Mouse (Mus musculus): ENCODE results near the gene Ntm. TPM values are rescaled to one million over a fixed set of nuclear protein-coding genes. Genes with fewer than 3 reads are reported as not detected.
A peak's percentile ranks its signal among the peaks of the same experiment; 100 is the strongest.

Gene Ntm
- polyA plus RNA-seq, 1 experiment from 2014 or later = 39.7 TPM

DNA sequence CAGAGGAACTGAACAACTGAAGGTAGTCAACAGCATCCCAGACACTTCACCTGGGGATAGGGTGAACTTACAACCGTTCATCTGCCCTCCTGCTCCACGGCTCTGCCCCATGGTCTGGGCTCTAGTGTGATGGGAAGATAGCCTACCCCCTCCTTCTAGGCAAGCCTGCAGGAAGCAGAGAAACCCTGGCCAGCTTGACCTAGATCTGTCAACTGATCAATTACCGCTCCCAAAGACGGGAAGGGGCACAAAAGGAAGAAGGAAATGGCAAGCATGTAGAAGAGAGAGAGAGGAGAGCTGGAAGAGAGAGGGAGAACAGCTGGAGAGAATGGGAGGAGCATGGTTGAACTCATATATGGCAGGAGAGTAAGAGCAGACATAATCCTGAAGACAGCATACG lies 6.0 kb downstream of the Ntm start:
- Histone ChIP-seq H3K36me3 (ENCODE audit: control insufficient read depth, insufficient read depth, low read length) (no peaks in the 10 kb centered on the region), H3K4me1 (ENCODE audit: control insufficient read depth, insufficient read depth, low read length) (peaks cover 3% of the 10 kb centered on the region), H3K27me3 (ENCODE audit: control insufficient read depth, insufficient read depth, low read length) (peaks cover 10% of the 10 kb centered on the region), H3K9me3 (replicated peaks; ENCODE audit: control insufficient read depth, low read length) (no peaks in the 10 kb centered on the region), H3K4me2 (no peak overlapping the region), H3K9ac (ENCODE audit: low read depth, low read length) (no peak overlapping the region), H3K27ac (ENCODE audit: low read depth, low read length) (no peak overlapping the region), H3K4me3 (ENCODE audit: low read depth, low read length) (no peak overlapping the region)
- 50% methylated on average over 5 of the region's 5 CpGs for WGBS (ENCODE audit: insufficient replicate concordance)
- no peak for ATAC-seq (replicated peaks; ENCODE audit: insufficient number of reproducible peaks, low FRiP score, low TSS enrichment)

DNA sequence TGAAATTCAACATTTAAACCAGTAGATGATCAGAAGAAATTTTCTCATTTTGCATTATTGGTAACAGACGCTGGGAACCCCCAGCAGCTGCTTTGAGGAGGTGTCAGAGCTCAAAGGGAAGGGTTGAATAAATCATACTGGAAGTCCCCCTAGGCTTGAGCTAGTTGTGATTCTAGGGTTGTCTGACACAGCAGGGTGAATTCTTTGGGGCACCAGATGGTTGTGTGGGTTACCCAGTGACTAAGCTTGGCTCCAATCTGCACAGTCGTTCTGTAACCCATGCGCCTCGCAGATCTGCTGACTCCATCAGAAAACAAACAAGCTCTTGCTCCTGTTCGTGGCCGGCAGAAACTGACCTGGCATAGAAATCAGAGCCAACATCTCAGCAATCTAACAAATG lies 8.9 kb downstream of the Ntm start:
- Histone ChIP-seq H3K9me3 (replicated peaks; ENCODE audit: control insufficient read depth, low read length) (no peaks in the 10 kb centered on the region), H3K36me3 (ENCODE audit: control insufficient read depth, insufficient read depth, low read length) (no peaks in the 10 kb centered on the region), H3K4me2 (no peak overlapping the region), H3K27me3 (ENCODE audit: control insufficient read depth, insufficient read depth, low read length) (no peaks in the 10 kb centered on the region), H3K9ac (ENCODE audit: low read depth, low read length) (no peak overlapping the region), H3K27ac (ENCODE audit: low read depth, low read length) (no peak overlapping the region), H3K4me3 (ENCODE audit: low read depth, low read length) (no peak overlapping the region), H3K4me1 (ENCODE audit: control insufficient read depth, insufficient read depth, low read length) (no peaks in the 10 kb centered on the region)
- WGBS (ENCODE audit: insufficient replicate concordance) = 66% methylated on average over 6 of the region's 6 CpGs
- no peak for ATAC-seq (replicated peaks; ENCODE audit: insufficient number of reproducible peaks, low FRiP score, low TSS enrichment)

DNA sequence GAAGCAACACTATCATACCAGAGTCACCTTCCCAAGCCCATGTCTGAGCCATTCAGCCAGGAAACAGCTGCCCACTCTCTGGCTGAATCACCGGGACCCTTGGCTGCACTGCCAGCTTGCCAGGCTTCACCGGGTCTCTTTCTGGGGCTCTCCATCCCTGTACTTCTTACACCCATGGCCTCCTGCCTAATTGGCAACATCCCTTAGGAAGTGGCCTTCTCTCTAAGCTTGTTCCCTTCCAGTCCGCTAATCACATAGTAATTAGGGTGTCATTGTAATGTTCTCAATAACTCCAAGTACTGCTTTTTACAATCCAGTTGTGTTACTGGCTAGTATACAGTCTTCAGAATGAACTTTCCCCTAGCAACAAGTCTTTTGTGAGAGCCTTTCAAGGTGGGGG lies 13.9 kb downstream of the Ntm start:
- Histone ChIP-seq H3K4me2 (no peak overlapping the region), H3K9ac (ENCODE audit: low read depth, low read length) (no peak overlapping the region), H3K4me3 (ENCODE audit: low read depth, low read length) (no peak overlapping the region), H3K27me3 (ENCODE audit: control insufficient read depth, insufficient read depth, low read length) (no peaks in the 10 kb centered on the region), H3K27ac (ENCODE audit: low read depth, low read length) (no peak overlapping the region), H3K9me3 (replicated peaks; ENCODE audit: control insufficient read depth, low read length) (no peaks in the 10 kb centered on the region), H3K36me3 (ENCODE audit: control insufficient read depth, insufficient read depth, low read length) (no peaks in the 10 kb centered on the region), H3K4me1 (ENCODE audit: control insufficient read depth, insufficient read depth, low read length) (no peaks in the 10 kb centered on the region)
- 80% methylated on average over 3 of the region's 3 CpGs for WGBS (ENCODE audit: insufficient replicate concordance)
- no peak for ATAC-seq (replicated peaks; ENCODE audit: insufficient number of reproducible peaks, low FRiP score, low TSS enrichment)

DNA sequence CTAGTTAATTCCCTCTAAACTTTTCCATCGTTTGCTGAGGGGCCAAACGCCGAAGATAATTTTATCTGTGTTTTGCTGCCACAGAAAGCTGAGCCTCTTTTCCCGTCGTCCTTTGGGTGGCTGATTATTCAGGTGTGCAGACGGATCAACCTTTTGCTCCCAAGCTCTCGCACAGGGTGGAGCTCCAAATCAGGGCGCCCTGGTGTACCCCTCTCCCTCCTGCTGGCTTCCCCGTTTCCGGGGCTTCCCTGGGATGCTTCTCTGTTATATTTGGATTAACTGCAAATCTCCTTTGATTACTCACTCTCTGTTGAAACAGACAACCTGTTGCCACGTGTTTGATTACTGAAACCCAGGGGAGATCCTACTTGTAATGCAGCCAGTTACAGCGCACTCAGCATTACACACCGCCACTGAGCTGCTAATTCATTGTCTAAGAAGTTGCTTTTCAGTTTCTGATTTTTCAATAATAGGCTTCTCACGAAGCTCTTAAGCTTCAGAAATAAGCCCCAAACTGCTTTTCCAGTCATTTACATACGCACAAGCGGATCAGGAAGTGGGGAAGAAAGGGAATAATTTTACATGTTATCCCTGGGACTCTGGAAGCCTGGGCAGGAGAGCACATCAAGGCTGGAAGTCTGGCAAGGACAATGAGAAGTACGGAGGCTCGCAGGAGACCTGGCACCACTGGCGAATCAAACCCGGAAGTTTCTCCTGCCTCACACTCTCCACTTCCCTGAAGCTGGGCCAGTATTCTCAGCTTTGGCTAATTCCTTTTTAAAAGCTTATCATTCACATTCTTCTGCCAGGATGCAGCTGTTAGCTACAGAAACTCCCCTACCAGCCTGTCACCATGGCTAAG lies 19.5 kb downstream of the Ntm start:
- ATAC-seq (replicated peaks; ENCODE audit: insufficient number of reproducible peaks, low FRiP score, low TSS enrichment) = no peak
- H3K9ac ChIP-seq (ENCODE audit: low read depth, low read length) = peak overlapping the region; percentile 29

DNA sequence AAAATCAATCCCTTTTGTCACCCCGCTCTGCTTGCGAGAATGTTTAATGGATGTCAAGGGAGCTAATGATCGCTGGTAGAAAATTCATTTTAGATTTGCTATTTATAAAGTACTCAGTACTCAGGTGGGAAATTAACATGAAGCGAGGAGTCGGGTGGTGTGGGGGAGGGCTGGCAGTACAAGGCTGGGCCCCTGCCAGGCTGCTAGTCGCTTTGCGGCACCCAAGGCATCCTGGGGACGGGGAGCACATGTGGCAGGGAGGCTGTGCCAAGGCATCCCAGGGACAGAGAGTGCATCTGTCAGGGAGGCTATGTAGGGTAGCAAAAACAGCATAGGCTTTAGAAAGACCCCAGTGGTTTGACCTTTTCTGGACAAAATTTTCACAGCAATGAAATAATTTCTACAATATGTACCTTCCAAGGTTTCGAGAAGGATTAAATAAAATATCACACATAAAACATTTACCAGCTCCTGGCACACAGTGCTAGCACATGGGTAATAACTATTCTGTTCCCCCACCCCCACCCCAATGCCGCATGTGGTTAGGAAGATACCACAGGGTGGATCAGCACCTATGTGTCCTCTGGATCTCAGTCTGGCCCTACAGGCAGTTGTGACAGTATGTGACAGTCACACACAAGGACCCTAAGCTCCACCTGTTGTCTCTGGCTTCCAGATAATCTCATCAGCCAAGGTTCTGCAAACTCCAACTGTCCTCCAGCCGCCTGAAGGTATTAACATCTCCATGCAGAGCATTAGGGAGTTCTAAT lies 20.6 kb downstream of the Ntm start:
- no peaks in the 10 kb centered on the region for H3K9me3 ChIP-seq (replicated peaks; ENCODE audit: control insufficient read depth, low read length)
- no peak overlapping the region for H3K4me3 ChIP-seq (ENCODE audit: low read depth, low read length)
- no peak for ATAC-seq (replicated peaks; ENCODE audit: insufficient number of reproducible peaks, low FRiP score, low TSS enrichment)
- 48% methylated on average over 11 of the region's 11 CpGs for WGBS (ENCODE audit: insufficient replicate concordance)
- no peak overlapping the region for H3K27ac ChIP-seq (ENCODE audit: low read depth, low read length)
- no peaks in the 10 kb centered on the region for H3K4me1 ChIP-seq (ENCODE audit: control insufficient read depth, insufficient read depth, low read length)
- no peaks in the 10 kb centered on the region for H3K36me3 ChIP-seq (ENCODE audit: control insufficient read depth, insufficient read depth, low read length)
- 0 out of 2 replicates have a peak, but pooled peaks cover 2% of the 10 kb centered on the region for H3K27me3 ChIP-seq (ENCODE audit: control insufficient read depth, insufficient read depth, low read length)
- H3K9ac ChIP-seq (ENCODE audit: low read depth, low read length) = no peak overlapping the region
- H3K4me2 ChIP-seq = no peak overlapping the region

More for the DNA sequence above, 19.5 kb downstream of the Ntm start:
- Histone ChIP-seq H3K27me3 (ENCODE audit: control insufficient read depth, insufficient read depth, low read length) (0 out of 2 replicates have a peak, but pooled peaks cover 2% of the 10 kb centered on the region), H3K27ac (ENCODE audit: low read depth, low read length) (no peak overlapping the region), H3K4me3 (ENCODE audit: low read depth, low read length) (peak overlapping the region; percentile 14), H3K4me2 (peak overlapping the region; percentile 55), H3K36me3 (ENCODE audit: control insufficient read depth, insufficient read depth, low read length) (no peaks in the 10 kb centered on the region), H3K4me1 (ENCODE audit: control insufficient read depth, insufficient read depth, low read length) (no peaks in the 10 kb centered on the region), H3K9me3 (replicated peaks; ENCODE audit: control insufficient read depth, low read length) (no peaks in the 10 kb centered on the region)
- 14% methylated on average over 20 of the region's 20 CpGs for WGBS (ENCODE audit: insufficient replicate concordance)

DNA sequence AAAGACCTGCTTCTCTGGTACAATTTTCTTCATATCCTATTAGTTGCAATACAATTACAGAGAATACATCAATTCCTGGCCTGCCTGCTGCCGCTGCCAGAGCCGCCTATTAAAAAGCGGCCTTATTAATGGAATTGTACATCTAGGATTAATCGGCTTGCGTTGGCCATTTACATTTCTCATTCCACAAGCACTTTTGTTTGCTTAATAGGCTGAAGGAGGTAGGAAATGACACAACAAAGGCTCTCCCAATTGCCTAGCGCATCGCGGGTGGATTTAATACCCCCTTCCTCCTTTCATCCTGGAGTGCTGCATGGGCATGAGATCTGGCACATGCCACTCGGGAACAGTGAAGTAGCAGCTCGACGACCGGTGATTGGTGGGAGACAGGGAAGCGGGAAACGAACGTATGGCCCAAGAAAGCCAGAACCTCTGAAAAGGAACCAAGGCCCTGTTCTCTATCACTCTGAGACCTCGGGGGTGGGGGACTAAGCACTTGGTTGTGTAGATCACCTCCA lies 23.4 kb downstream of the Ntm start:
- no peak overlapping the region for H3K9ac ChIP-seq (ENCODE audit: low read depth, low read length)
- H3K36me3 ChIP-seq (ENCODE audit: control insufficient read depth, insufficient read depth, low read length) = no peaks in the 10 kb centered on the region
- H3K9me3 ChIP-seq (replicated peaks; ENCODE audit: control insufficient read depth, low read length) = no peaks in the 10 kb centered on the region
- H3K4me1 ChIP-seq (ENCODE audit: control insufficient read depth, insufficient read depth, low read length) = no peaks in the 10 kb centered on the region
- no peak overlapping the region for H3K4me3 ChIP-seq (ENCODE audit: low read depth, low read length)
- ATAC-seq (replicated peaks; ENCODE audit: insufficient number of reproducible peaks, low FRiP score, low TSS enrichment) = no peak
- H3K27ac ChIP-seq (ENCODE audit: low read depth, low read length) = no peak overlapping the region
- 91% methylated on average over 16 of the region's 16 CpGs for WGBS (ENCODE audit: insufficient replicate concordance)
- H3K27me3 ChIP-seq (ENCODE audit: control insufficient read depth, insufficient read depth, low read length) = 0 out of 2 replicates have a peak, but pooled peaks cover 2% of the 10 kb centered on the region
- no peak overlapping the region for H3K4me2 ChIP-seq

DNA sequence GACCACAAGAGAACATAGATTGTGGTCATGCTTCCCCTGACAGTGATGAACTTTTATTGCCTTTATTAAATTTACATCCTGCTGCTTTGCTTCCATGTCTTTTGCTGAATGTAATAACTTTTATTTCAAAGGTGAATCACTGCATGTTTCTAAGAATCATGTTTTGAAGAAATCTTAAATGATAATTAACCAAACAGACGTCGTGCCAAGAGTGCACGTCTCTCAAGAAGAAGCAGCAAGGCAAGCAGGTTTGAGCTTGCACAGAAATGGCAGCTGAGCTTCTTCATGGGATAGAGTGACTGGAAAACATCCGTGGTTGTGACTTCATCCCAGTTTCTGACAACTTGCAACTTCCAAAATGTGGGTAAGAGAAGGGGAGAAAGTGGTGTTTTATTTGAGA lies 34.1 kb downstream of the Ntm start:
- H3K4me2 ChIP-seq = no peak overlapping the region
- H3K9ac ChIP-seq (ENCODE audit: low read depth, low read length) = no peak overlapping the region
- WGBS (ENCODE audit: insufficient replicate concordance) = 77% methylated on average over 4 of the region's 4 CpGs
- no peaks in the 10 kb centered on the region for H3K9me3 ChIP-seq (replicated peaks; ENCODE audit: control insufficient read depth, low read length)
- H3K27ac ChIP-seq (ENCODE audit: low read depth, low read length) = no peak overlapping the region
- no peak overlapping the region for H3K4me3 ChIP-seq (ENCODE audit: low read depth, low read length)
- H3K4me1 ChIP-seq (ENCODE audit: control insufficient read depth, insufficient read depth, low read length) = no peaks in the 10 kb centered on the region
- H3K36me3 ChIP-seq (ENCODE audit: control insufficient read depth, insufficient read depth, low read length) = no peaks in the 10 kb centered on the region
- H3K27me3 ChIP-seq (ENCODE audit: control insufficient read depth, insufficient read depth, low read length) = no peaks in the 10 kb centered on the region
- no peak for ATAC-seq (replicated peaks; ENCODE audit: insufficient number of reproducible peaks, low FRiP score, low TSS enrichment)

DNA sequence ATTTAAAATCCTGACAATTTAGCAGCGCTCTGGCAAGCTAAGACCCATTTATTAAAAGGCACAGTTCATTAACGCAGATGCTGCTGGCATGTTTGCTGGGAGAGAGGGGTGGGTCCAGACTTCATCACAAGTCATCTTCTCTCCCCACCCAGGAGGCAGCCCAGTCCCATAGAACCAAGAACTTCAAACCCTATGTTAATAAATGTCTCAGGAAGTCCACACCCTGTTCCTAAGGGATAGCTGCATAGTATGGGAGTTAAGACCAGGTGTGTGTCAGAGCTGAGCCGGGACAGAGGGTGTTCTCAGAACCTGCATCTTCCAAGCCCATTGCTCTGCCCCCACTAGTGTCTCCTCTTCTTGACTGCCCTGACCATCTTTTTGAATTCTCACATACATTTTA lies 37.6 kb downstream of the Ntm start:
- no peak overlapping the region for H3K4me3 ChIP-seq (ENCODE audit: low read depth, low read length)
- no peak overlapping the region for H3K27ac ChIP-seq (ENCODE audit: low read depth, low read length)
- no peak for ATAC-seq (replicated peaks; ENCODE audit: insufficient number of reproducible peaks, low FRiP score, low TSS enrichment)
- H3K27me3 ChIP-seq (ENCODE audit: control insufficient read depth, insufficient read depth, low read length) = no peaks in the 10 kb centered on the region
- peaks cover 5% of the 10 kb centered on the region; the same call in 1 of the 2 replicates for H3K4me1 ChIP-seq (ENCODE audit: control insufficient read depth, insufficient read depth, low read length)
- H3K4me2 ChIP-seq = no peak overlapping the region
- no peaks in the 10 kb centered on the region for H3K36me3 ChIP-seq (ENCODE audit: control insufficient read depth, insufficient read depth, low read length)
- H3K9me3 ChIP-seq (replicated peaks; ENCODE audit: control insufficient read depth, low read length) = no peaks in the 10 kb centered on the region
- H3K9ac ChIP-seq (ENCODE audit: low read depth, low read length) = no peak overlapping the region
- 76% methylated on average over 3 of the region's 3 CpGs for WGBS (ENCODE audit: insufficient replicate concordance)
